Mouse (Mus musculus) liver, postnatal 0 days (tissue): ENCODE data around the gene Sdccag8. TPM values are rescaled to one million over a fixed set of nuclear protein-coding genes. Genes with fewer than 3 reads are reported as not detected.
"Not testable (repeated sequence)": the region's sequence is repeated elsewhere in the genome, so short reads cannot be mapped to it uniquely, and the experiment has no call there.

ENCODE experiments used
- ATAC-seq: fragments of 200-750 bp; cut with Nextera tagmentation; 2 replicates; pipeline ENCODE4 v1.8.0; 2017; ENCODE audit warnings: mild to moderate bottlenecking, moderate library complexity
- DNase-seq: peaks from one replicate; pipeline ENCODE4 v3.0.0-alpha.2; 2016
- H3K27ac ChIP-seq: fragments of 300-500 bp; sonication (generic); 2 replicates; pipeline ENCODE4 v1.5.1; 2014; ENCODE audit warnings: antibody characterized with exemption, moderate library complexity, mild to moderate bottlenecking, low read depth
- H3K27me3 ChIP-seq: fragments of 300-500 bp; sonication (generic); 2 replicates; pipeline ENCODE4 v1.6.1; 2014; ENCODE audit warnings: low read length, control low read depth, mixed read lengths; ENCODE audit not compliant: insufficient read depth
- H3K36me3 ChIP-seq: fragments of 300-500 bp; sonication (generic); replicated peaks from 2 replicates; pipeline ENCODE4 v1.6.1; 2014; ENCODE audit warnings: mild to moderate bottlenecking, control low read depth, low read length, moderate library complexity, mixed read lengths; ENCODE audit not compliant: insufficient read depth
- H3K4me1 ChIP-seq: fragments of 300-500 bp; sonication (generic); 2 replicates; pipeline ENCODE4 v1.6.1; 2014; ENCODE audit warnings: antibody characterized with exemption, mild to moderate bottlenecking, control low read depth; ENCODE audit not compliant: insufficient read depth
- H3K4me2 ChIP-seq: fragments of 300-500 bp; sonication (generic); 2 replicates; pipeline ENCODE4 v1.6.1; 2014; ENCODE audit warnings: low read depth, mild to moderate bottlenecking, low read length, moderate library complexity, mixed read lengths
- H3K4me3 ChIP-seq: fragments of 300-500 bp; sonication (generic); 2 replicates; pipeline ENCODE4 v1.5.1; 2014; ENCODE audit warnings: low read depth, low read length
- H3K9ac ChIP-seq: fragments of 300-500 bp; sonication (generic); replicated peaks from 2 replicates; pipeline ENCODE4 v1.6.1; 2014; ENCODE audit warnings: mild to moderate bottlenecking, moderate library complexity
- H3K9me3 ChIP-seq: fragments of 300-500 bp; sonication (generic); 2 replicates; pipeline ENCODE4 v1.6.1; 2016; ENCODE audit warnings: mild to moderate bottlenecking, control low read depth, low read length, mixed read lengths
- CTCF ChIP-seq: sonication (generic); IDR thresholded peaks from 2 replicates; pipeline ENCODE4 v1.5.1; 2016; ENCODE audit warnings: antibody characterized with exemption, low read depth
- EP300 ChIP-seq: IDR thresholded peaks from 2 replicates; pipeline ENCODE4 v1.6.1; 2016; ENCODE audit warnings: antibody characterized with exemption, low read depth, mild to moderate bottlenecking
- WGBS: fragments of 180-500 bp; shearing (Covaris S2); extraction: QIAGEN DNeasy Blood & Tissue Kit; methylation state at CpG from one replicate; pipeline ENCODE4 v1.1.7; 2014; ENCODE audit not compliant: insufficient replicate concordance; 5-methylcytosine and 5-hydroxymethylcytosine counted together
- polyA plus RNA-seq: library from polyadenylated mRNA; unstranded; fragments of >200 nt; fragmentation: Nextera tagmentation; extraction: Ambion mirVana; gene quantifications from 2 replicates; pipeline ENCODE4 v1.2.1, GENCODE M21; 2015

The Sdccag8 gene
- polyA plus RNA-seq, 1 experiment from 2014 or later: 4.5 TPM

DNA sequence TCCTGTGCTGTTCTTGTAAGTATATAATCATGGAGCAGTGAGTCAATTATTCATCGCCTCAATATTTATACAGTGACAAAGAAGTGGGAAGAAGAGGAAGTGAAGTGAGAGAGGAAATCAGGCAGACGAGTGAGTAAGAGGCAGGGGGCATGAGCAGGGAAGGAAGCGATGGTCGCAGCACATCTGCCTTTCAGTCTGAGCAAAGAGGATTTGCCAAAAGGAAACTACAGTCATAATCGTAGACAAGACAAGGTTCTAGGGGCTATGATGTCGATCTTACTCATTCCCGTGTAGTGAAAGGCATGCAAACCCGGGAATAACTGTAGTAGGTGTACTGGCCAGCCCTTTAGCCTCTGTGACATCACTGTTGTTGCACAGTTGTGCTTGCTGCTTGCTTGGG lies 18.1 kb downstream of the Sdccag8 start:
- peaks cover 8% of the 10 kb centered on the region for H3K4me1 ChIP-seq
- H3K9me3 ChIP-seq: no peaks in the 10 kb centered on the region
- no peak for ATAC-seq
- H3K4me2 ChIP-seq: no peak overlapping the region
- no peak for DNase-seq
- 34% methylated on average over 8 of the region's 8 CpGs for WGBS
- no peak overlapping the region for H3K27ac ChIP-seq
- no peak overlapping the region for H3K4me3 ChIP-seq
- H3K27me3 ChIP-seq: no peaks in the 10 kb centered on the region
- TF ChIP-seq EP300 (no peak), CTCF (no peak)
- H3K9ac ChIP-seq: no peak overlapping the region
- H3K36me3 ChIP-seq: 0 out of 2 replicates have a peak, but pooled peaks cover 10% of the 10 kb centered on the region

- ATAC-seq (no peak), DNase-seq (no peak)
- H3K4me2 ChIP-seq: no peak overlapping the region
- no peaks in the 10 kb centered on the region for H3K27me3 ChIP-seq
- H3K4me3 ChIP-seq: no peak overlapping the region
- no peak overlapping the region for H3K27ac ChIP-seq
- H3K4me1 ChIP-seq: 0 out of 2 replicates have a peak, but pooled peaks cover 8% of the 10 kb centered on the region
- no peaks in the 10 kb centered on the region for H3K9me3 ChIP-seq
- H3K36me3 ChIP-seq: 0 out of 2 replicates have a peak, but pooled peaks cover 10% of the 10 kb centered on the region
- TF ChIP-seq CTCF (no peak), EP300 (no peak)
- no peak overlapping the region for H3K9ac ChIP-seq
Measured at GRCm38 (mm10) chr1:176833257-176833656, 18.8 kb downstream of the Sdccag8 start.

DNA sequence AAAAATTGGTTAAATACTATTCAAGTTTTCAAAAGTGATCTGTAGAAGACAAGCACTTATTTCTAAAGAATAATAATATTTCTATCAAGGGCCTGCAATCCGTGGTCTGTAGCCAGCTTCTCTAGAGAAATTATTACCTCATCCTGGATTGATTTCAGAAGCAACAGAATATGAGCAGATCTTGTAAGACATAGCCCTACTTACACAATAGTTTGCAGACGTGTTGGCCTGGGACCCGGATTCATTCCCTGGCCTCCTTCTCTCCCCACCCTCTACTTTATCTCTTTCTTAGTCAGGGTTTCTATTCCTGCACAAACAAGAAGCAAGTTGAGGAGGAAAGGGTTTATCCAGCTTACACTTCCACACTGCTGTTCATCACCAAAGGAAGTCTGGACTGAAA lies 19.5 kb downstream of the Sdccag8 start:
- Histone ChIP-seq H3K36me3 (0 out of 2 replicates have a peak, but pooled peaks cover 7% of the 10 kb centered on the region), H3K4me1 (0 out of 2 replicates have a peak, but pooled peaks cover 8% of the 10 kb centered on the region), H3K4me3 (no peak overlapping the region), H3K27ac (no peak overlapping the region), H3K4me2 (no peak overlapping the region), H3K9me3 (no peaks in the 10 kb centered on the region), H3K9ac (no peak overlapping the region), H3K27me3 (no peaks in the 10 kb centered on the region)
- TF ChIP-seq EP300 (no peak), CTCF (no peak)
- no peak for ATAC-seq
- no peak for DNase-seq
- 48% methylated on average over 3 of the region's 3 CpGs for WGBS

- 31% methylated on average over 6 of the region's 6 CpGs for WGBS
Measured at GRCm38 (mm10) chr1:176834880-176835279, 20.4 kb downstream of the Sdccag8 start.

GRCm38 (mm10) chr1:176835501-176836294 lies 21.2 kb downstream of the Sdccag8 start:
- peak overlapping the region; percentile 68 for H3K9ac ChIP-seq
- WGBS: 3% methylated on average over 38 of the region's 41 CpGs
- no peaks in the 10 kb centered on the region for H3K27me3 ChIP-seq
- DNase-seq (peak; percentile 53), ATAC-seq (peak; percentile 69)
- H3K4me1 ChIP-seq: 0 out of 2 replicates have a peak, but pooled peaks cover 8% of the 10 kb centered on the region
- TF ChIP-seq CTCF: no peak
- no peak for TF ChIP-seq EP300
- no peaks in the 10 kb centered on the region for H3K9me3 ChIP-seq
- H3K4me3 ChIP-seq: peak overlapping the region; percentile 56
- peak overlapping the region; percentile 62 for H3K27ac ChIP-seq
- peak overlapping the region; percentile 82 for H3K4me2 ChIP-seq
- peaks cover 4% of the 10 kb centered on the region; the same call in 1 of the 2 replicates for H3K36me3 ChIP-seq

More at GRCm38 (mm10) chr1:176834880-176835279, 20.4 kb downstream of the Sdccag8 start:
- no peaks in the 10 kb centered on the region for H3K27me3 ChIP-seq
- H3K4me3 ChIP-seq: peak overlapping the region; percentile 56
- no peaks in the 10 kb centered on the region for H3K9me3 ChIP-seq
- no peak for TF ChIP-seq EP300
- no peak for TF ChIP-seq CTCF
- H3K27ac ChIP-seq: 0 out of 2 replicates have a peak overlapping the region, but pooled peaks have one; percentile 62
- ATAC-seq (peak; percentile 20; the same call in 1 of the 2 replicates), DNase-seq (no peak)
- H3K4me2 ChIP-seq: peak overlapping the region; percentile 82
- 0 out of 2 replicates have a peak, but pooled peaks cover 4% of the 10 kb centered on the region for H3K36me3 ChIP-seq
- 0 out of 2 replicates have a peak, but pooled peaks cover 8% of the 10 kb centered on the region for H3K4me1 ChIP-seq
- H3K9ac ChIP-seq: no peak overlapping the region

DNA sequence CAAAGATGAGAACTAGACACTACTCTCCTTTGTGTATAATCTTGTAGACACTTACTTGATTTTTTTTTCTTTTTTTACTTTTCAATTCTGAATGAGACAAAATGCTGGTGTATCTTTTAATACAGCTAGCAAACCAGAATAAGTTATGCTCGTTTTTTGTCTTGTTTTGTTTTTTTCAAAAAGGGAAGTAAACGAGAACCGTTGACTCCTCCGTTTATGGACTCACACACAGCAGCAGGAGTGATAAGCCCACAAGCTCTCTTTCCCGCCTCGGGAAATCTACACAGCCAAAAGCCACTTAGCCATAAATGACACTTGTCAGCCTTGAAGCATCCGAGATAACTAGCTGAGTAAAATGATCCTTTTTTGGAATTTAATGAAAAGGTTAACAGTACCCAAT lies 22.1 kb downstream of the Sdccag8 start:
- DNase-seq, H3K4me1 ChIP-seq, H3K36me3 ChIP-seq, H3K9me3 ChIP-seq, H3K27me3 ChIP-seq, H3K9ac ChIP-seq, ATAC-seq, H3K27ac ChIP-seq: not testable (repeated sequence)
- 25% methylated on average over 7 of the region's 7 CpGs for WGBS
- Histone ChIP-seq H3K4me3 (0 out of 2 replicates have a peak overlapping the region, but pooled peaks have one; percentile 10), H3K4me2 (peak overlapping the region; percentile 82; the same call in 1 of the 2 replicates)
